Mouse (Mus musculus): Measurements from ENCODE around the gene Cnga4. TPM values are rescaled to one million over a fixed set of nuclear protein-coding genes. Genes with fewer than 3 reads are reported as not detected.
"Not testable (repeated sequence)": the region's sequence is repeated elsewhere in the genome, so short reads cannot be mapped to it uniquely, and the experiment has no call there.

Cnga4 gene
- polyA plus RNA-seq (2012; rRNA removed), result 0.19 TPM in 1 of 2 replicates, not detected in the other

- DNase-seq, result no peak
- Histone ChIP-seq H3K36me3 (ENCODE audit: control insufficient read depth, insufficient read depth, low read length) (no peaks in the 10 kb centered on the region), H3K27ac (ENCODE audit: control insufficient read depth, insufficient read depth, low read length) (no peak within 1 kb of the TSS), H3K4me3 (ENCODE audit: control insufficient read depth, insufficient read depth, low read length) (no peak within 1 kb of the TSS), H3K27me3 (ENCODE audit: control insufficient read depth, insufficient read depth, low read length) (no peaks in the 10 kb centered on the region), H3K4me1 (replicated peaks; ENCODE audit: control insufficient read depth, insufficient read depth, low read length) (peaks cover 8% of the 10 kb centered on the region)
- TF ChIP-seq CTCF (IDR thresholded peaks at IDR 0.05; ENCODE audit: borderline replicate concordance, control insufficient read depth, extremely low read depth, insufficient read depth, low read length, poor library complexity), result no peak
- no peak for TF ChIP-seq POLR2A (IDR thresholded peaks at IDR 0.05; ENCODE audit: control insufficient read depth, extremely low read depth, insufficient read depth, low read length, poor library complexity)
- WGBS, result 91% methylated on average over 5 of the region's 5 CpGs
These were observed at the start of gene Cnga4 for GRCm38 (mm10) chr7:105404268-105404667. Gene Cnga4 (plus strand): TSS chr7:105404568.

GRCm38 (mm10) chr7:105356064-105356463, 48.3 kb upstream of the Cnga4 start:
- not testable (repeated sequence) for H3K4me3 ChIP-seq (ENCODE audit: control insufficient read depth, insufficient read depth, low read length); H3K27ac ChIP-seq (ENCODE audit: control insufficient read depth, insufficient read depth, low read length); H3K27me3 ChIP-seq (ENCODE audit: control insufficient read depth, insufficient read depth, low read length); DNase-seq; H3K4me1 ChIP-seq (replicated peaks; ENCODE audit: control insufficient read depth, insufficient read depth, low read length); H3K36me3 ChIP-seq (ENCODE audit: control insufficient read depth, insufficient read depth, low read length)
- WGBS, result no CpG with 5 or more reads among the region's 5 CpGs

GRCm38 (mm10) chr7:105356487-105356886, 47.9 kb upstream of the Cnga4 start:
- not testable (repeated sequence) for H3K4me3 ChIP-seq (ENCODE audit: control insufficient read depth, insufficient read depth, low read length); H3K4me1 ChIP-seq (replicated peaks; ENCODE audit: control insufficient read depth, insufficient read depth, low read length); H3K36me3 ChIP-seq (ENCODE audit: control insufficient read depth, insufficient read depth, low read length); H3K27ac ChIP-seq (ENCODE audit: control insufficient read depth, insufficient read depth, low read length); H3K27me3 ChIP-seq (ENCODE audit: control insufficient read depth, insufficient read depth, low read length); DNase-seq
- WGBS, result 98% methylated on average over 1 of the region's 2 CpGs

DNA sequence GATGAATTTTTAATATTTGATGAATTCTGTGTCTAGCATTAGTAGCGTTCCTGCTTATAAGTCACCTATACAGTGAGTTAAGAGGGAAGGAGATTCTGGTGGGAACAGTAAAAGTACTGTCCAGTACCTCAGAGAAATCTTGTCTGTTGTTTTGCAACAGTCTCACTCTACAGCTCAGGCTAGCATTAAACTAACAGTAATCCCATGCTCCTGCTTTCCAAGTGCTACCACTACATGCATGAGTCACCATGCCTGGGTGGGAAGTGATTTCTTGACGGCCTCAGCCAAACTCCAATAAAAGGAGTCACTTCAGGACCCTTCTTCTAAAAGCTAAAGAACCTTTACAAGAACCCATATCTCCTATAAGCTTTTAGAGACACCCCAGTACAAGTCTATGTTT, 42.7 kb upstream of the Cnga4 start:
- Histone ChIP-seq H3K4me1 (replicated peaks; ENCODE audit: control insufficient read depth, insufficient read depth, low read length) (no peaks in the 10 kb centered on the region), H3K27me3 (ENCODE audit: control insufficient read depth, insufficient read depth, low read length) (no peaks in the 10 kb centered on the region), H3K36me3 (ENCODE audit: control insufficient read depth, insufficient read depth, low read length) (no peaks in the 10 kb centered on the region), H3K4me3 (ENCODE audit: control insufficient read depth, insufficient read depth, low read length) (no peak overlapping the region), H3K27ac (ENCODE audit: control insufficient read depth, insufficient read depth, low read length) (no peak overlapping the region)
- WGBS, result 91% methylated on average over 2 of the region's 2 CpGs
- no peak for DNase-seq
- TF ChIP-seq POLR2A (IDR thresholded peaks at IDR 0.05; ENCODE audit: control insufficient read depth, extremely low read depth, insufficient read depth, low read length, poor library complexity) (no peak), CTCF (IDR thresholded peaks at IDR 0.05; ENCODE audit: borderline replicate concordance, control insufficient read depth, extremely low read depth, insufficient read depth, low read length, poor library complexity) (no peak)

GRCm38 (mm10) chr7:105367268-105367667, 37.1 kb upstream of the Cnga4 start:
- H3K4me3 ChIP-seq (ENCODE audit: control insufficient read depth, insufficient read depth, low read length), result no peak overlapping the region
- 85% methylated on average over 5 of the region's 5 CpGs for WGBS
- DNase-seq, result no peak
- H3K36me3 ChIP-seq (ENCODE audit: control insufficient read depth, insufficient read depth, low read length), result no peaks in the 10 kb centered on the region
- TF ChIP-seq POLR2A (IDR thresholded peaks at IDR 0.05; ENCODE audit: control insufficient read depth, extremely low read depth, insufficient read depth, low read length, poor library complexity) (no peak), CTCF (IDR thresholded peaks at IDR 0.05; ENCODE audit: borderline replicate concordance, control insufficient read depth, extremely low read depth, insufficient read depth, low read length, poor library complexity) (no peak)
- no peaks in the 10 kb centered on the region for H3K27me3 ChIP-seq (ENCODE audit: control insufficient read depth, insufficient read depth, low read length)
- H3K27ac ChIP-seq (ENCODE audit: control insufficient read depth, insufficient read depth, low read length), result no peak overlapping the region
- H3K4me1 ChIP-seq (replicated peaks; ENCODE audit: control insufficient read depth, insufficient read depth, low read length), result no peaks in the 10 kb centered on the region

DNA sequence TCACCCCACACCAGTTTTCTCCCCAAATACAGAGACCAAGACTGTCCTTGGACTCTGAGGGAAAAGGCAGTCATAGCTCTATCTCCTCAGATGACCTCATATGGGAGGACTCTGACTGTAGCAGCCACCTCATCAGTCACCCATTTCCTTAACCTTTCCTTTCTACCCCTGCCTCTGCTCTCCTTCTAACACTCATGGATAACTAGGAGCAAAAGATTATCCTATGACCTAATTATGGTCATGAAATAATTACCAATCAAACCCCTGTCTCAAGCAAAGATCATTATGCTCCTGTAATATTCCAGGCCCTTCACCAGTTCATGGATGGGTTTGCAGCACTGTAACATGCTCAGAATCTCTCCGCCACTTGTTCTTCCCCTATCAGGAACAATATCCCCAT, 36.4 kb upstream of the Cnga4 start, which contains the start of gene Olfr692:
TSS of gene Olfr692 (plus strand) at position 301 of the 400 bp plus-strand sequence.
- DNase-seq, result no peak
- H3K4me3 ChIP-seq (ENCODE audit: control insufficient read depth, insufficient read depth, low read length), result no peak within 1 kb of the TSS
- no peak for TF ChIP-seq POLR2A (IDR thresholded peaks at IDR 0.05; ENCODE audit: control insufficient read depth, extremely low read depth, insufficient read depth, low read length, poor library complexity)
- no peak for TF ChIP-seq CTCF (IDR thresholded peaks at IDR 0.05; ENCODE audit: borderline replicate concordance, control insufficient read depth, extremely low read depth, insufficient read depth, low read length, poor library complexity)
- no peaks in the 10 kb centered on the region for H3K4me1 ChIP-seq (replicated peaks; ENCODE audit: control insufficient read depth, insufficient read depth, low read length)
- no peaks in the 10 kb centered on the region for H3K36me3 ChIP-seq (ENCODE audit: control insufficient read depth, insufficient read depth, low read length)
- H3K27ac ChIP-seq (ENCODE audit: control insufficient read depth, insufficient read depth, low read length), result no peak within 1 kb of the TSS
- 97% methylated on average over 1 of the region's 1 CpGs for WGBS
- H3K27me3 ChIP-seq (ENCODE audit: control insufficient read depth, insufficient read depth, low read length), result no peaks in the 10 kb centered on the region

- H3K4me1 ChIP-seq (replicated peaks; ENCODE audit: control insufficient read depth, insufficient read depth, low read length), result no peaks in the 10 kb centered on the region
- no peak for DNase-seq
- WGBS, result 97% methylated on average over 4 of the region's 4 CpGs
- no peak overlapping the region for H3K4me3 ChIP-seq (ENCODE audit: control insufficient read depth, insufficient read depth, low read length)
- no peak overlapping the region for H3K27ac ChIP-seq (ENCODE audit: control insufficient read depth, insufficient read depth, low read length)
- no peaks in the 10 kb centered on the region for H3K36me3 ChIP-seq (ENCODE audit: control insufficient read depth, insufficient read depth, low read length)
- H3K27me3 ChIP-seq (ENCODE audit: control insufficient read depth, insufficient read depth, low read length), result no peaks in the 10 kb centered on the region
- TF ChIP-seq CTCF (IDR thresholded peaks at IDR 0.05; ENCODE audit: borderline replicate concordance, control insufficient read depth, extremely low read depth, insufficient read depth, low read length, poor library complexity), result no peak
- no peak for TF ChIP-seq POLR2A (IDR thresholded peaks at IDR 0.05; ENCODE audit: control insufficient read depth, extremely low read depth, insufficient read depth, low read length, poor library complexity)
These were observed 35.8 kb upstream of the Cnga4 start for GRCm38 (mm10) chr7:105368521-105368920.

Measured in thymus, adult 2 months (tissue).